Mouse (Mus musculus): ENCODE data around the gene Gatad2b.

- TF ChIP-seq CTCF (IDR thresholded peaks at IDR 0.05; ENCODE audit: low read depth, low read length), result no peak
- no peak for TF ChIP-seq POLR2A (IDR thresholded peaks at IDR 0.05; ENCODE audit: extremely low read depth, insufficient read depth, low read length)
Observed at GRCm38 (mm10) chr3:90404121-90404520, 111.1 kb downstream of the Gatad2b start.
